Mouse (Mus musculus) splenic B cell, adult 2 months (primary cell): ENCODE measurements around the gene Ogfod2.

Experiments used
- DNase-seq: peaks from one replicate; pipeline ENCODE4 v3.0.0-alpha.2; 2011; ENCODE audit warnings: low read depth, low spot score
- H3K27me3 ChIP-seq: 2 replicates; pipeline ENCODE4 v1.6.1; 2012; ENCODE audit warnings: mild to moderate bottlenecking, low read length, moderate library complexity, mixed read lengths; ENCODE audit not compliant: control insufficient read depth, poor library complexity, insufficient read depth, severe bottlenecking
- H3K36me3 ChIP-seq: 2 replicates; pipeline ENCODE4 v1.6.1; 2012; ENCODE audit warnings: mild to moderate bottlenecking, low read length, moderate library complexity, mixed read lengths; ENCODE audit not compliant: control insufficient read depth, poor library complexity, insufficient read depth, severe bottlenecking

Gene Ogfod2

DNA sequence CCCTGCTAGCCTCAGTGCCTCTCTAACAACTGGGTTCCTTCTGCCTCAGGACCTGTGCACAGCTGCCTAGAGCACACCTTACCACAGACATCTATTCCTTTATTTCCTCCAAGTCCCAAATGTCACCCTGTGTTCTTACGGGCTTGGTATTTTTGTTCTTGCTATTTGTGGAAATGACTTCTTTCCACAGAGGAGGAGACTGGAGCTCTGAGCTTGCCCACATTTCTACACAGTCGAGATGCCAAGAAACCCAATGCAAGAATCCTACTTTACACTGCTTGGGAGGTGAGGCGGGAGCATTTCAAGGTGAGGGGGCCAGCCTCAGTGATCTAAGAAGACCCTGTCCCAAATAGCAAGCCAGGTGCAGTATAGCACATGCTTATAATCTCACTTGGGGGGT is 26.6 kb upstream of the Ogfod2 start:
- DNase-seq: no peak
- H3K27me3 ChIP-seq: no peaks in the 10 kb centered on the region
- H3K36me3 ChIP-seq: no peaks in the 10 kb centered on the region

DNA sequence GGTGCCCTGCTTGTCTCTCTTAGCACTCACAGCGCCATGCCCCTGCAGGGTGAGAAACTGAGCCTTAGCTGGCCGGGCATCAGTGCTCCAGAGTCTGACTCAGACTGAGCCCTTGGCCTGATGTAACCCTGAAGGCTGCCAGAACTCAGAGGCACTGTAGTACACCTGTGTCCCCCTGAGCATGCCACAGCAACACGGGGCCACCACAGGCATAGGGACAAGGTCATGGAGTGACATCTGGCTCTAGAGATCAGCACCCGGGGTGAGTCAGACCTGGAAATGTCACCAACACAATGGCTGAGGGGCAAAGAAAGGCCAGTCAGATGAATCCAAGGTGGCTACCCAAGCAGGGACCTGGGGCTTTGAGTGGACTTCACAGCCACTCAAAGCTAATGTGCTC is 25.2 kb upstream of the Ogfod2 start:
- no peak for DNase-seq
- Histone ChIP-seq H3K27me3 (no peaks in the 10 kb centered on the region), H3K36me3 (no peaks in the 10 kb centered on the region)

DNA sequence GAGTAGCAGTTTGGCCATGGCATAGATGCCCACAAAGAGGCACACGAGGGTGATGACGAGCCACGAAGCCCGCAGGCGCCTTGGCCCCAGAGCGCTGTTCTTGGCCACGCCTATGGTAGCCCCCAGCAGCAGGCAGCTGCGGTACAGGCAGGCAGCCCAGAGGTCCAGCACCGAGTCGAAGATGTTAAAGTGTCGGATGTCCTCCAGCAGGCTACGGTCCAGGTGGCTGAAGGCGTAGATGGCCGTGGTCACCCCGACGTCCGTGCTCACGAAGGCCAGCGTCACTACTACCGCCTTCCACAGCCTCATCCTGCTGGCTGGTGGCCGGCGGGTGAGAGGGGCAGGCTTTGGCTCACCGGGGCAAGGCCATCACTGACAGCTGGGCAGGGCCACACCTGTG is 22.2 kb upstream of the Ogfod2 start:
- DNase-seq: no peak
- no peaks in the 10 kb centered on the region for H3K36me3 ChIP-seq
- no peaks in the 10 kb centered on the region for H3K27me3 ChIP-seq

GRCm38 (mm10) chr5:124091951-124092406 is 20.1 kb upstream of the Ogfod2 start:
- no peak for DNase-seq

GRCm38 (mm10) chr5:124093120-124093794 is 18.8 kb upstream of the Ogfod2 start:
- H3K36me3 ChIP-seq: no peaks in the 10 kb centered on the region
- no peaks in the 10 kb centered on the region; the same call in 1 of the 2 replicates for H3K27me3 ChIP-seq
- DNase-seq: no peak

More at GRCm38 (mm10) chr5:124091951-124092406, 20.1 kb upstream of the Ogfod2 start:
- H3K36me3 ChIP-seq: no peaks in the 10 kb centered on the region
- H3K27me3 ChIP-seq: no peaks in the 10 kb centered on the region; the same call in 1 of the 2 replicates

- no peaks in the 10 kb centered on the region; the same call in 1 of the 2 replicates for H3K27me3 ChIP-seq
- no peak for DNase-seq
- no peaks in the 10 kb centered on the region for H3K36me3 ChIP-seq
Measured at GRCm38 (mm10) chr5:124093852-124094604, 18.1 kb upstream of the Ogfod2 start.

GRCm38 (mm10) chr5:124095077-124095581 is 17.0 kb upstream of the Ogfod2 start:
- Histone ChIP-seq H3K27me3 (no peaks in the 10 kb centered on the region; the same call in 1 of the 2 replicates), H3K36me3 (no peaks in the 10 kb centered on the region)
- DNase-seq: no peak

GRCm38 (mm10) chr5:124095596-124096232 is 16.4 kb upstream of the Ogfod2 start, which contains the start of gene Abcb9:
Gene Abcb9, minus strand, starts transcription at chr5:124095798.
- Histone ChIP-seq H3K27me3 (no peaks in the 10 kb centered on the region; the same call in 1 of the 2 replicates), H3K36me3 (no peaks in the 10 kb centered on the region)
- DNase-seq: peak; percentile 99

- DNase-seq: no peak
- no peaks in the 10 kb centered on the region; the same call in 1 of the 2 replicates for H3K27me3 ChIP-seq
- H3K36me3 ChIP-seq: no peaks in the 10 kb centered on the region
Measured at GRCm38 (mm10) chr5:124098923-124099322, 13.2 kb upstream of the Ogfod2 start.

- H3K36me3 ChIP-seq: no peaks in the 10 kb centered on the region
- no peak for DNase-seq
- H3K27me3 ChIP-seq: no peaks in the 10 kb centered on the region; the same call in 1 of the 2 replicates
Measured at GRCm38 (mm10) chr5:124100128-124101044, 11.7 kb upstream of the Ogfod2 start.

GRCm38 (mm10) chr5:124102326-124102725 is 9.8 kb upstream of the Ogfod2 start:
- no peak for DNase-seq

DNA sequence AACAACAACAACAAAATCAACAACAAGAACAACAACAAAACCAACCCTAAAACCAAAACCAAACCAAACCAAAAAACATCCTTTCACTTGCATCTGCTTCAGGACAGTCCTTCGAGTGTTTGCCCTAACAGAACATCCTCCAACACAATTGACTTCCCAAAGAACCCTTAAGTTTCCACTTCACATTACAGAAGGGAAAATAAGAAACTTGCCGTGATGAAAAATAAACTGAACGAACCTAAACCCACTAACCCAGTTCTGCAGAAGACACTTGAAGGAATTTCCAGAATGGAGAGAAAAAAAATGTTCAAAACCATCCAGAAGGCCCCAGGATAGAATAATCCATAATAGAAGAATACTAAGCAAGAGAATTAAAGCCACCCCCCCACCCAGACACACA is 9.1 kb upstream of the Ogfod2 start:
- no peak for DNase-seq
- Histone ChIP-seq H3K36me3 (no peaks in the 10 kb centered on the region), H3K27me3 (no peaks in the 10 kb centered on the region)

More at GRCm38 (mm10) chr5:124102326-124102725, 9.8 kb upstream of the Ogfod2 start:
- no peaks in the 10 kb centered on the region for H3K27me3 ChIP-seq
- H3K36me3 ChIP-seq: no peaks in the 10 kb centered on the region

DNA sequence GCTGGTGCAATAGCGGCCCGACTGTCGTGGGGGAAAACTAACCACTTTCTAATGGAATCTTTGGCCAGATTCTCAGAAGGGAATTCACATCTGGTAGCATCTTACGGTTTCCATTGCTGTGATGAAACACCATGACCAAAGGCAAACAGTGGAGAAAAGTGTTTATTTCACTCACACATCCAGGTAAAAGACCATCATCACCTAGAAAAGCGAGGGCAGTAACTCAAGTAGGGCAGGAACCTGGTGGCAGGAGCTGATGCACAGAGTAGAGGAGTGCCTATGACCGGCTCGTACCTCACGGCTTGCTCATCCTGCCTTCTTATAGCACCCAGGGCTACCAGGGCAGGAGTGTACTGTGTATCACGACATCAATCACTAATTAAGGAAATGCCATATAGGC is 8.5 kb upstream of the Ogfod2 start:
- Histone ChIP-seq H3K36me3 (no peaks in the 10 kb centered on the region), H3K27me3 (no peaks in the 10 kb centered on the region)
- no peak for DNase-seq
